Mouse (Mus musculus) testis, adult 2 months (tissue): ENCODE measurements around the gene Zfp628.

Experiments
- CTCF ChIP-seq: fragments of 200-500 bp; IDR thresholded peaks from 2 replicates; pipeline ENCODE4 v1.5.1; 2012; ENCODE audit warnings: low read depth, mild to moderate bottlenecking, inconsistent platforms, low read length, moderate library complexity; ENCODE audit not compliant: control insufficient read depth, insufficient read depth, insufficient replicate concordance
- POLR2A ChIP-seq: fragments of 200-500 bp; IDR thresholded peaks from 2 replicates; pipeline ENCODE4 v1.6.1; 2012; ENCODE audit warnings: low read depth, mild to moderate bottlenecking, inconsistent platforms, low read length, moderate library complexity; ENCODE audit not compliant: control insufficient read depth

- no peak for TF ChIP-seq CTCF
- TF ChIP-seq POLR2A: no peak
These were observed 33.4 kb downstream of the Zfp628 start for GRCm38 (mm10) chr7:4948386-4948785.
